Mouse (Mus musculus) hindbrain, embryonic 13.5 days (tissue): ENCODE results near the gene Ankrd13a. TPM values are rescaled to one million over a fixed set of nuclear protein-coding genes. Genes with fewer than 3 reads are reported as not detected.

ENCODE experiments used
- microRNA-seq: library from miRNA; unstranded; fragments of <30 nt; microRNA quantifications from one replicate; pipeline ENCODE4, GENCODE M21; 2016
- polyA plus RNA-seq: library from polyadenylated mRNA; unstranded; fragments of >200 nt; fragmentation: Nextera tagmentation; extraction: Ambion mirVana; gene quantifications from 2 replicates; pipeline ENCODE4 v1.2.1, GENCODE M21; 2015

The Ankrd13a gene
- polyA plus RNA-seq, 1 experiment from 2014 or later, result 37.5 TPM

Small RNA genes lying within 50 kb of the gene (microRNA-seq; reads per million reads assigned to microRNA genes)
- 4.2 reads per million, percentile 13 among the genes with 10 or more reads in this experiment for gene Mir6240

Other genes starting within 250 kb of the Ankrd13a start
- gene Fam222a, start 206.7 kb upstream of the Ankrd13a start, polyA plus RNA-seq, result 5.8 and 6.4 TPM in 2 replicates
- gene Trpv4, start 116.3 kb upstream of the Ankrd13a start, polyA plus RNA-seq, result 0.53 and 0.65 TPM in 2 replicates
- gene Gltp, start 83.7 kb upstream of the Ankrd13a start, polyA plus RNA-seq, result 41.5 and 42.9 TPM in 2 replicates
- gene Tchp, start 66.9 kb upstream of the Ankrd13a start, polyA plus RNA-seq, result 18.3 and 21.1 TPM in 2 replicates
- 45.4 and 49.7 TPM in 2 replicates for gene Git2, start 840 bp downstream of the Ankrd13a start, polyA plus RNA-seq
- 261 and 279 TPM in 2 replicates for gene 1500011B03Rik, start 48.8 kb downstream of the Ankrd13a start, polyA plus RNA-seq
- gene 4930519G04Rik, start 79.0 kb downstream of the Ankrd13a start, polyA plus RNA-seq, result not detected in 2 replicates
- 1.9 and 2.2 TPM in 2 replicates for gene Gm9936, start 84.0 kb downstream of the Ankrd13a start, polyA plus RNA-seq
- gene Oasl2, start 122.3 kb downstream of the Ankrd13a start, polyA plus RNA-seq, result 3.5 and 3.6 TPM in 2 replicates
- 0.21 and 0.57 TPM in 2 replicates for gene Oasl1, start 148.6 kb downstream of the Ankrd13a start, polyA plus RNA-seq
- 107 and 110 TPM in 2 replicates for gene 2210016L21Rik, start 167.5 kb downstream of the Ankrd13a start, polyA plus RNA-seq
- gene Hnf1a, start 196.4 kb downstream of the Ankrd13a start, polyA plus RNA-seq, result 0.10 TPM in 1 of 2 replicates, not detected in the other
- 15.8 and 16.5 TPM in 2 replicates for gene Sppl3, start 236.5 kb downstream of the Ankrd13a start, polyA plus RNA-seq